Mouse (Mus musculus): Measurements from ENCODE around the gene Hs3st6. TPM values are rescaled to one million over a fixed set of nuclear protein-coding genes. Genes with fewer than 3 reads are reported as not detected.
"Not testable (repeated sequence)": the region's sequence is repeated elsewhere in the genome, so short reads cannot be mapped to it uniquely, and the experiment has no call there.

Hs3st6 gene
- total RNA-seq, 1 experiment = 1.6 TPM

DNA sequence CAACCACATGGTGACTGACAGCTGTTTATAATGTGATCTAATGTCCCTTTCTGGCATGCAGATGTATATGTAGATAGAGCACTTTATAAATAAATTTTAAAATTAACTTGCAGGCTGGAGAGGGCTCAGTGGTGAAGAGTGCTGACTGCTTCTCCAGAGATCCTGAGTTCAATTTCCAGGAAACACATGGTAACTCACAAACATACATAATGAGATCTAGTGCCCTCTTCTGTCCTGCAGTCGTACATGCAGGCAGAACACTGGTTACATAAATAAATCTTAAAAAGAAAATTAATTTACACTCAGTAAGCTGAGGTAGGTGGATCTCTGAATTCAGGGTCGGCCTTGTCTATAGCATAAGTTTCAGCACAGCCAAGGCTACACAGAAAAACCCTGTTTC is 44.1 kb upstream of the Hs3st6 start:
- H3K4me3 ChIP-seq (ENCODE audit: insufficient read depth in 1 of 2, low read depth in 1 of 2, low read length in 2 of 2, poor library complexity in 1 of 2, severe bottlenecking in 1 of 2) = no peak overlapping the region

DNA sequence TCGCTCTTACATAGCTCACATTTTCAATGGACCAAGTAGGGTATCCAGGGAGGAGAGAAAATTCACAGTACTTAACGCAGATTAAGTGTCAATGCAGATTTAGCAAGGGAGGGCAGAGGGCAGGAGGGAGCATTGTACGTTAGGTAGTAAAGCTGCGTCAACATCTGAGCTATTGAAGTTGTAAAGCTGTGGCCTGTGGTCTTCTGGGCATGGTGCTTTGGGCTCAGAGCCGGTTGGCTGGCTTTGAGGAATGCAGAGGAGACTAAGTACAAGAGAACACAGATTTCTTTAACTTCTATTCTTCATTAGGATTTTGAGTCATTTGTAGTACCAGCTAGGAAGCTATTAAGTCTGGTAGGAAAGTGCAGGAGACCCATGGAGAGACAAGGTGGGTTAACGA is 37.2 kb upstream of the Hs3st6 start:
- peaks cover 0 to 2% of the 10 kb centered on the region in 2 experiments; a peak in 1 of 4 replicates for H3K4me1 ChIP-seq (ENCODE audit: control insufficient read depth in 2 of 2, insufficient read depth in 2 of 2, low read length in 2 of 2, poor library complexity in 1 of 2)
- in situ Hi-C loops (cut with MboI; ENCODE audit: low sequenced_read_pairs in 2 of 2, unreplicated experiment in 2 of 2) = no loop called here
- H3K4me3 ChIP-seq (ENCODE audit: insufficient read depth in 1 of 2, low read depth in 1 of 2, low read length in 2 of 2, poor library complexity in 1 of 2, severe bottlenecking in 1 of 2) = no peak overlapping the region
- H3K9ac ChIP-seq (ENCODE audit: insufficient read depth, low read depth, low read length, poor library complexity, severe bottlenecking) = no peak overlapping the region
- TF ChIP-seq ZNF384 (IDR thresholded peaks at IDR 0.05; ENCODE audit: low read depth, low read length) (no peak), HCFC1 (IDR thresholded peaks at IDR 0.05; ENCODE audit: borderline replicate concordance, insufficient read depth, low read length) (no peak), CHD2 (IDR thresholded peaks at IDR 0.05; ENCODE audit: low read depth, low read length) (no peak), ZC3H11A (IDR thresholded peaks at IDR 0.05; ENCODE audit: borderline replicate concordance, low read depth, low read length) (no peak)
- H3K27ac ChIP-seq (ENCODE audit: insufficient read depth, low read depth, low read length, poor library complexity, severe bottlenecking) = no peak overlapping the region
- H3K36me3 ChIP-seq (ENCODE audit: control insufficient read depth, insufficient read depth, low read length, poor library complexity, severe bottlenecking) = peaks cover 24% of the 10 kb centered on the region
- DNase-seq (ENCODE audit: low read depth, low spot score) = no peak
- H3K9me3 ChIP-seq (ENCODE audit: control insufficient read depth, insufficient read depth, low read depth, low read length) = no peaks in the 10 kb centered on the region

More for the DNA sequence above, 44.1 kb upstream of the Hs3st6 start:
- Histone ChIP-seq H3K9me3 (ENCODE audit: control insufficient read depth, insufficient read depth, low read depth, low read length) (no peaks in the 10 kb centered on the region), H3K9ac (ENCODE audit: insufficient read depth, low read depth, low read length, poor library complexity, severe bottlenecking) (no peak overlapping the region), H3K36me3 (ENCODE audit: control insufficient read depth, insufficient read depth, low read length, poor library complexity, severe bottlenecking) (peaks cover 19% of the 10 kb centered on the region), H3K4me1 (ENCODE audit: control insufficient read depth in 2 of 2, insufficient read depth in 2 of 2, low read length in 2 of 2, poor library complexity in 1 of 2) (no peaks in the 10 kb centered on the region; a peak in 1 of 4 replicates), H3K27ac (ENCODE audit: insufficient read depth, low read depth, low read length, poor library complexity, severe bottlenecking) (no peak overlapping the region)
- TF ChIP-seq CHD2 (IDR thresholded peaks at IDR 0.05; ENCODE audit: low read depth, low read length) (no peak), HCFC1 (IDR thresholded peaks at IDR 0.05; ENCODE audit: borderline replicate concordance, insufficient read depth, low read length) (no peak), ZC3H11A (IDR thresholded peaks at IDR 0.05; ENCODE audit: borderline replicate concordance, low read depth, low read length) (no peak), ZNF384 (IDR thresholded peaks at IDR 0.05; ENCODE audit: low read depth, low read length) (no peak), MAFK (IDR thresholded peaks at IDR 0.05; ENCODE audit: insufficient read depth, low read depth, low read length) (no peak)
- no peak for DNase-seq (ENCODE audit: low read depth, low spot score)
- in situ Hi-C loops (cut with MboI; ENCODE audit: low sequenced_read_pairs in 2 of 2, unreplicated experiment in 2 of 2) = no loop called here

DNA sequence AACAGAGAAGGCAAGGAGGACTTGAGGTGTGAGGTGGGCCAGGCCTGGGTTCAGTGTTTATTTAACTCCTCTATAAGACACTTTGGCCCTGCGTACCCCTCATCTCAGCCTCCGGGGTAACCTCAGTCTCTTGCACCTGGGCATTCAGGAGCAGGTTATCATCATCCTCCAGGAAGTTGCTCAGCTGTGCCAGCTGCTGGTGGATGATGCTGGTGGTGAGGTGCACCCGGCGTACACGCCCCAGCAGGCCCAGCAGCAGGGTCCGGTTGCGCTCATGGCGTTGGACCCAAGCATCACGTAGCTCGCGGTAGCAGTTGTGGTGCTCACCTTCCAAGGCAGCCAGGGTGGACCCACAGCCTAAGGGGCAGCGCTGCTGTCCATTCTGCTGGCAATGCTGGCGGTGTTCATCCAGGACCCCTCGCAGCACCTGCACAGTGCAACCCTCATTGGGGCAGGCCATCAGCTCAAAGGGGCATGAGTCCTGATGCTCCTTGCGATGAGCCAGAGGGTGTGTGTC is 36.6 kb upstream of the Hs3st6 start:
- Histone ChIP-seq H3K4me3 (ENCODE audit: insufficient read depth in 1 of 2, low read depth in 1 of 2, low read length in 2 of 2, poor library complexity in 1 of 2, severe bottlenecking in 1 of 2) (no peak overlapping the region), H3K9ac (ENCODE audit: insufficient read depth, low read depth, low read length, poor library complexity, severe bottlenecking) (no peak overlapping the region), H3K4me1 (ENCODE audit: control insufficient read depth in 2 of 2, insufficient read depth in 2 of 2, low read length in 2 of 2, poor library complexity in 1 of 2) (peaks cover 0 to 2% of the 10 kb centered on the region in 2 experiments; a peak in 1 of 4 replicates), H3K27ac (ENCODE audit: insufficient read depth, low read depth, low read length, poor library complexity, severe bottlenecking) (no peak overlapping the region), H3K36me3 (ENCODE audit: control insufficient read depth, insufficient read depth, low read length, poor library complexity, severe bottlenecking) (peaks cover 29% of the 10 kb centered on the region), H3K9me3 (ENCODE audit: control insufficient read depth, insufficient read depth, low read depth, low read length) (no peaks in the 10 kb centered on the region)
- in situ Hi-C loops (cut with MboI; ENCODE audit: low sequenced_read_pairs in 2 of 2, unreplicated experiment in 2 of 2) = no loop called here
- TF ChIP-seq ZC3H11A (IDR thresholded peaks at IDR 0.05; ENCODE audit: borderline replicate concordance, low read depth, low read length) = no peak
- TF ChIP-seq HCFC1 (IDR thresholded peaks at IDR 0.05; ENCODE audit: borderline replicate concordance, insufficient read depth, low read length) = no peak
- TF ChIP-seq CHD2 (IDR thresholded peaks at IDR 0.05; ENCODE audit: low read depth, low read length) = no peak
- no peak for TF ChIP-seq MAFK (IDR thresholded peaks at IDR 0.05; ENCODE audit: insufficient read depth, low read depth, low read length)
- TF ChIP-seq ZNF384 (IDR thresholded peaks at IDR 0.05; ENCODE audit: low read depth, low read length) = no peak
- no peak for DNase-seq (ENCODE audit: low read depth, low spot score)

DNA sequence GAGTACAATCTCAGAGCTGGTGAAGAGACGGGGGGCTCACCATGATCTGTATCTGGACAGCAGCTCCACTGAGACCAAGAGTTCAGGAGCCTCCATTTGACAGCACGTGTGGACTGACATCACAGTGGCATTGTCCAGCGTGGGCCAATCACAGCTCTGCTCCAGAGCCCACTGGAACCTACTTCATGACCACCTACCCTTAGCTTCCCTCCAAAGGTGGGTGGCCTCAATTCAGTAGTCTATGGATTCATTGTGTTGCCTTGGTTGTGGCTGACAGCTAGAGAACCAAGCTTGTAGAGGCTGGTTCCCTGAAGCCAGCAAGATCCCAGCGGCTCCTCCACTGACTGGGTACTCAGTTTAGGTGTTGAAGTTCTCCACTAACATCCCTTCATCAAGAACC is 34.8 kb upstream of the Hs3st6 start, which contains the start of the genes Rnf151 and Rps2:
Rnf151 (minus strand) TSS at position 121 of the 400 bp plus-strand sequence.
Rps2 (plus strand) TSS at position 174 of the 400 bp plus-strand sequence.
- DNase-seq (ENCODE audit: low read depth, low spot score) = no peak

DNA sequence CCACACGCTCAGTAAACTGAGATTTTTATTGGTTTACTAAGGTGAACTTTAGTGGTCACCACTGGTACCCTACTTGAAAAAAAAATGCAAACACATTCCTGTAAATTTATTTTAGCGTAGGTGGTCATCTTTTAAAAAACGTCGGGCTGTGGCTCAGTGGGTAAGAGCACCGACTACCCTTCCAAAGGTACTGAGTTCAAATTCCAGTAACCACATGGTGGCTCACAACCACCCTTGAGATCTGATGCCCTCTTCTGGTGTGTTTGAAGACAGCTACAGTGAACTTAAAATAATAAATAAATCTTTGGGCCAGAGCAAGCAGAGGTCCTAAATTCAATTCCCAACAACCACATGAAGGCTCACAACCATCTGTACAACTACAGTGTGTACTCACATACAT is 33.9 kb upstream of the Hs3st6 start:
- H3K9me3 ChIP-seq (ENCODE audit: control insufficient read depth, insufficient read depth, low read depth, low read length); H3K4me1 ChIP-seq (ENCODE audit: control insufficient read depth in 2 of 2, insufficient read depth in 2 of 2, low read length in 2 of 2, poor library complexity in 1 of 2); H3K27ac ChIP-seq (ENCODE audit: insufficient read depth, low read depth, low read length, poor library complexity, severe bottlenecking); DNase-seq (ENCODE audit: low read depth, low spot score); in situ Hi-C loops (cut with MboI; ENCODE audit: low sequenced_read_pairs in 2 of 2, unreplicated experiment in 2 of 2): not testable (repeated sequence)
- Histone ChIP-seq H3K4me3 (ENCODE audit: insufficient read depth in 1 of 2, low read depth in 1 of 2, low read length in 2 of 2, poor library complexity in 1 of 2, severe bottlenecking in 1 of 2) (peak overlapping the region; percentile 77 to 87), H3K36me3 (ENCODE audit: control insufficient read depth, insufficient read depth, low read length, poor library complexity, severe bottlenecking) (peaks cover 43% of the 10 kb centered on the region), H3K9ac (ENCODE audit: insufficient read depth, low read depth, low read length, poor library complexity, severe bottlenecking) (peak overlapping the region; percentile 90)

More for the DNA sequence above, 34.8 kb upstream of the Hs3st6 start, which contains the start of the genes Rnf151 and Rps2:
- Histone ChIP-seq H3K36me3 (ENCODE audit: control insufficient read depth, insufficient read depth, low read length, poor library complexity, severe bottlenecking) (peaks cover 43% of the 10 kb centered on the region), H3K27ac (ENCODE audit: insufficient read depth, low read depth, low read length, poor library complexity, severe bottlenecking) (no peak within 1 kb of the TSS; the same call in 1 of the 2 replicates), H3K4me3 (ENCODE audit: insufficient read depth in 1 of 2, low read depth in 1 of 2, low read length in 2 of 2, poor library complexity in 1 of 2, severe bottlenecking in 1 of 2) (peak within 1 kb of the TSS; percentile 77 to 87), H3K9me3 (ENCODE audit: control insufficient read depth, insufficient read depth, low read depth, low read length) (no peaks in the 10 kb centered on the region), H3K9ac (ENCODE audit: insufficient read depth, low read depth, low read length, poor library complexity, severe bottlenecking) (peak within 1 kb of the TSS; percentile 61), H3K4me1 (ENCODE audit: control insufficient read depth in 2 of 2, insufficient read depth in 2 of 2, low read length in 2 of 2, poor library complexity in 1 of 2) (peaks cover 0 to 2% of the 10 kb centered on the region in 2 experiments; a peak in 1 of 4 replicates)
- in situ Hi-C loops (cut with MboI; ENCODE audit: low sequenced_read_pairs in 2 of 2, unreplicated experiment in 2 of 2) = no loop called here
- TF ChIP-seq HCFC1 (IDR thresholded peaks at IDR 0.05; ENCODE audit: borderline replicate concordance, insufficient read depth, low read length) (no peak), ZC3H11A (IDR thresholded peaks at IDR 0.05; ENCODE audit: borderline replicate concordance, low read depth, low read length) (no peak), CHD2 (IDR thresholded peaks at IDR 0.05; ENCODE audit: low read depth, low read length) (no peak), MAFK (IDR thresholded peaks at IDR 0.05; ENCODE audit: insufficient read depth, low read depth, low read length) (no peak), ZNF384 (IDR thresholded peaks at IDR 0.05; ENCODE audit: low read depth, low read length) (no peak)

Data from ES-E14 (cell line).